Mouse (Mus musculus): Measurements from ENCODE around the gene Fahd2a. TPM values are rescaled to one million over a fixed set of nuclear protein-coding genes. Genes with fewer than 3 reads are reported as not detected.

Gene Fahd2a
- polyA plus RNA-seq, 1 experiment from 2014 or later: 20.7 TPM

DNA sequence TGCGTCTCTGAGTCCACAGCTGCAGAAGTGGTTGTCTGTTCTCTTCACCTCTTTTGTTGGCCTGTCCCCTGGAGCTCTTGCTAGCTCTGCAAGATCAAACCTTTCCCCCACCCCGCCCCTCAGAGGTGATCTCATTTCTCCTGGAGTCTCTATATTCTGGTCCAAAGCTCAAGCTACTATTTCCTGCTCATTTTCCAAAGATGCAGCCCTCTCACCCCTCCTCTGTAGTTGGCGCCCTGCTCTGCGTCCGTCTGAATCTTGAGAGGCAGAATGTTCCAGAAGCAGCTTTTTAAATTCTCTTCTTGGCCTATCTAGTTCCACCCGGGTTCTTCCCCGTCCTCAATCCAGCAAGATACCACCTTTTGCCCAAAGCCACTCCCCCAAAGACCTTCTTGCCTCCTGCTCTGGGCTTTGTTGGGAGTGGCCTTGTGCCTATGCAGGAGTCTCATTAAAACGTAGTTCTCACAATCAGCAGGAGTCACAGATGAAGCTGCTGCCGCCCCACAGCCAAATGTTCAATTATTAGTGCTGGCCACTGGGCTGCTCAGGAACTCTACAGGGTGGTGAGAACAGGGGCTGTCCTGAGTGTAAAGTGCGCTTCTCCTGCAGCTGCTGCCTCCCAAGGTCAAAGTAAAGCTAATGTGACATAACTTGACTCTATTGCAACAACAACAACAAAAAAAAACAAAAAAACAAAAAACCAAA lies 25.9 kb downstream of the Fahd2a start:
- DNase-seq (ENCODE audit: low spot score) (no peak), ATAC-seq (ENCODE audit: insufficient number of reproducible peaks, low FRiP score, low TSS enrichment, low read depth) (no peak)
- Histone ChIP-seq H3K27me3 (ENCODE audit: control insufficient read depth, insufficient read depth, low read length) (no peaks in the 10 kb centered on the region), H3K4me2 (ENCODE audit: low read depth, severe bottlenecking) (no peak overlapping the region), H3K9me3 (ENCODE audit: control insufficient read depth, low read length) (no peaks in the 10 kb centered on the region), H3K27ac (replicated peaks; ENCODE audit: low read depth, low read length) (no peak overlapping the region), H3K36me3 (ENCODE audit: control insufficient read depth, insufficient read depth, low read length) (no peaks in the 10 kb centered on the region), H3K4me3 (ENCODE audit: low read depth, low read length) (no peak overlapping the region), H3K4me1 (ENCODE audit: control insufficient read depth, insufficient read depth, low read length) (no peaks in the 10 kb centered on the region), H3K9ac (ENCODE audit: low read length) (no peak overlapping the region)
- WGBS: 61% methylated on average over 10 of the region's 10 CpGs

- H3K27me3 ChIP-seq (ENCODE audit: control insufficient read depth, insufficient read depth, low read length): no peaks in the 10 kb centered on the region
- no peaks in the 10 kb centered on the region for H3K9me3 ChIP-seq (ENCODE audit: control insufficient read depth, low read length)
- WGBS: 55% methylated on average over 3 of the region's 3 CpGs
- no peak overlapping the region for H3K27ac ChIP-seq (replicated peaks; ENCODE audit: low read depth, low read length)
- ATAC-seq (ENCODE audit: insufficient number of reproducible peaks, low FRiP score, low TSS enrichment, low read depth) (no peak), DNase-seq (ENCODE audit: low spot score) (no peak)
- H3K36me3 ChIP-seq (ENCODE audit: control insufficient read depth, insufficient read depth, low read length): no peaks in the 10 kb centered on the region
- no peak overlapping the region for H3K4me2 ChIP-seq (ENCODE audit: low read depth, severe bottlenecking)
- no peak overlapping the region for H3K9ac ChIP-seq (ENCODE audit: low read length)
- no peaks in the 10 kb centered on the region for H3K4me1 ChIP-seq (ENCODE audit: control insufficient read depth, insufficient read depth, low read length)
- no peak overlapping the region for H3K4me3 ChIP-seq (ENCODE audit: low read depth, low read length)
Observed at GRCm38 (mm10) chr2:127416706-127417105, 27.7 kb downstream of the Fahd2a start.

GRCm38 (mm10) chr2:127415806-127416205 lies 28.6 kb downstream of the Fahd2a start:
- H3K4me3 ChIP-seq (ENCODE audit: low read depth, low read length): no peak overlapping the region
- H3K4me1 ChIP-seq (ENCODE audit: control insufficient read depth, insufficient read depth, low read length): no peaks in the 10 kb centered on the region
- H3K4me2 ChIP-seq (ENCODE audit: low read depth, severe bottlenecking): no peak overlapping the region
- no peaks in the 10 kb centered on the region for H3K27me3 ChIP-seq (ENCODE audit: control insufficient read depth, insufficient read depth, low read length)
- WGBS: 73% methylated on average over 10 of the region's 10 CpGs
- DNase-seq (ENCODE audit: low spot score): no peak
- no peaks in the 10 kb centered on the region for H3K36me3 ChIP-seq (ENCODE audit: control insufficient read depth, insufficient read depth, low read length)
- no peak overlapping the region for H3K9ac ChIP-seq (ENCODE audit: low read length)
- H3K27ac ChIP-seq (replicated peaks; ENCODE audit: low read depth, low read length): no peak overlapping the region
- no peak for ATAC-seq (ENCODE audit: insufficient number of reproducible peaks, low FRiP score, low TSS enrichment, low read depth)
- H3K9me3 ChIP-seq (ENCODE audit: control insufficient read depth, low read length): no peaks in the 10 kb centered on the region

DNA sequence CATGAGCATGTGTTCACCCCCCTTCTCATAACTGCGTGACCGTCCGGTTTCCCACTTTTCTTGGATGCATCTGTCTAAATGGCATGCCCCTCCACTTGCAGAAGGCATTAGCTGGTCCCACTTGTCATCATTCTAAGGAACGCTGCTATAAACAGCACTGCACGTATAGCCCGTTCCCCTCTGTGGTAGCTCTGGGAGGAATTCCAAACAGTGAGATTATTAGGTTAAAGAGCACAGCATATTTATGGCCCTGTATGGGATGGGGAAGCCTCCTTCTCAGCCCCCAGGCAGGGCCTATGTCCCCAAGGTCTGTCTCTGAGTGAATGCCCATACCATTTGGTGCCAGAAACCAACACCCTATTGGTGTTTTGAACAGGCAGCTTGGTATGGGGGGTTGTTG lies 33.2 kb downstream of the Fahd2a start:
- Histone ChIP-seq H3K9ac (ENCODE audit: low read length) (no peak overlapping the region), H3K4me1 (ENCODE audit: control insufficient read depth, insufficient read depth, low read length) (no peaks in the 10 kb centered on the region), H3K36me3 (ENCODE audit: control insufficient read depth, insufficient read depth, low read length) (no peaks in the 10 kb centered on the region), H3K27me3 (ENCODE audit: control insufficient read depth, insufficient read depth, low read length) (no peaks in the 10 kb centered on the region), H3K9me3 (ENCODE audit: control insufficient read depth, low read length) (no peaks in the 10 kb centered on the region), H3K4me3 (ENCODE audit: low read depth, low read length) (no peak overlapping the region), H3K27ac (replicated peaks; ENCODE audit: low read depth, low read length) (no peak overlapping the region), H3K4me2 (ENCODE audit: low read depth, severe bottlenecking) (no peak overlapping the region)
- WGBS: 83% methylated on average over 6 of the region's 6 CpGs
- DNase-seq (ENCODE audit: low spot score) (no peak), ATAC-seq (ENCODE audit: insufficient number of reproducible peaks, low FRiP score, low TSS enrichment, low read depth) (no peak)

- Histone ChIP-seq H3K27ac (replicated peaks; ENCODE audit: low read depth, low read length) (no peak overlapping the region), H3K36me3 (ENCODE audit: control insufficient read depth, insufficient read depth, low read length) (no peaks in the 10 kb centered on the region), H3K4me3 (ENCODE audit: low read depth, low read length) (no peak overlapping the region), H3K9ac (ENCODE audit: low read length) (no peak overlapping the region), H3K4me2 (ENCODE audit: low read depth, severe bottlenecking) (no peak overlapping the region), H3K27me3 (ENCODE audit: control insufficient read depth, insufficient read depth, low read length) (no peaks in the 10 kb centered on the region), H3K4me1 (ENCODE audit: control insufficient read depth, insufficient read depth, low read length) (no peaks in the 10 kb centered on the region), H3K9me3 (ENCODE audit: control insufficient read depth, low read length) (no peaks in the 10 kb centered on the region)
- no peak for ATAC-seq (ENCODE audit: insufficient number of reproducible peaks, low FRiP score, low TSS enrichment, low read depth)
- DNase-seq (ENCODE audit: low spot score): no peak
- 90% methylated on average over 7 of the region's 7 CpGs for WGBS
Observed at GRCm38 (mm10) chr2:127398738-127399137, 45.6 kb downstream of the Fahd2a start.

DNA sequence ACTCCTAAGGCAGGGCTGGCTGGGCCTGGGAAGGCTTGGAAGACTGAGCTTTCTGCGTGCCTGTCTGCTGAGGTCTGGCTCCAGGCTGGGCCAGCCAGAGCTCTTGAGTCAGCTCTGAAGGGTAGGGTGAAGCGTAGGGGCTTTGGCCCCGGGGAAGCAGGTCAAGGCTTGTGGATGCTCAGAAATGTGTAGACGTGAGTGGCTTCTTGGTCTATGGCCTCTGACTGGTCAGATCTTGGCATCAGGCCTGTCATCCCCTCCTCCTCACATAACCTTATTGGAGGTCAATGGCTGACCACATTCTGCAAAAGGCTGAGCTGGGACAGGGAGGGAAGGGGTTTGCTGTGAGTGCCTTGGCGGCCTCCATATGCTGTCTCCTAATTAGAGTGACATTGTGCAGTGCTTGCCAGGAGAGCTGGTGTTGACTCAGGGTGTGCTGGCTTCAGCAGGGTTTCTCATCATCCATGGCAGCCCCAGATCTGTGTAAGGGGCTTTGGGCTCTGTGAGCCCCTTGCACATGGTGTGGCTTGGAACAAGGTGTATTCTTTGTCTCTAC lies 49.7 kb downstream of the Fahd2a start:
- H3K36me3 ChIP-seq (ENCODE audit: control insufficient read depth, insufficient read depth, low read length): no peaks in the 10 kb centered on the region
- H3K4me2 ChIP-seq (ENCODE audit: low read depth, severe bottlenecking): no peak overlapping the region
- H3K27me3 ChIP-seq (ENCODE audit: control insufficient read depth, insufficient read depth, low read length): no peaks in the 10 kb centered on the region
- no peak overlapping the region for H3K27ac ChIP-seq (replicated peaks; ENCODE audit: low read depth, low read length)
- H3K4me1 ChIP-seq (ENCODE audit: control insufficient read depth, insufficient read depth, low read length): no peaks in the 10 kb centered on the region
- H3K9ac ChIP-seq (ENCODE audit: low read length): no peak overlapping the region
- no peak overlapping the region for H3K4me3 ChIP-seq (ENCODE audit: low read depth, low read length)
- 81% methylated on average over 5 of the region's 5 CpGs for WGBS
- DNase-seq (ENCODE audit: low spot score) (no peak), ATAC-seq (ENCODE audit: insufficient number of reproducible peaks, low FRiP score, low TSS enrichment, low read depth) (no peak)
- H3K9me3 ChIP-seq (ENCODE audit: control insufficient read depth, low read length): no peaks in the 10 kb centered on the region

DNA sequence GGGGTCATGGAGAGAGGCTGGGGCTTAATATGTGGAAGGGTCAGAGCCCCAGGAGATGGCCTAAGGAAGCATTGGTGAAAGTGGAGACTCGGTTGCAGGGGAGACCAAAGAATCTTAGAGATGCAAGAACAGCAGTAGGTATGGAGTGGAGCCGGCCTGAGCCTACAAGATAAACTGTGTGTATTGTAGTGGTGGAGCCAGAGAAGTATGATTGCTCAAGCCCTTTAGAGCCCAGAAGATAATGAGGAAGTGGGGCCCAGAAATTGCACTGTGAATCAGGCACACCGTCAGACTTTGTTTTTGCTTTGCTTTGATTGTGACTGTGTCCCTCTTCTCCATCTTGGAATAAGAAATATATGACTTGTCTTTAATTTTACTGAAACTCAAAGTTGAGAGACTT lies 53.0 kb downstream of the Fahd2a start:
- Histone ChIP-seq H3K27me3 (ENCODE audit: control insufficient read depth, insufficient read depth, low read length) (no peaks in the 10 kb centered on the region), H3K4me1 (ENCODE audit: control insufficient read depth, insufficient read depth, low read length) (0 out of 2 replicates have a peak, but pooled peaks cover 2% of the 10 kb centered on the region), H3K27ac (replicated peaks; ENCODE audit: low read depth, low read length) (no peak overlapping the region), H3K9ac (ENCODE audit: low read length) (no peak overlapping the region), H3K4me2 (ENCODE audit: low read depth, severe bottlenecking) (no peak overlapping the region), H3K4me3 (ENCODE audit: low read depth, low read length) (no peak overlapping the region), H3K36me3 (ENCODE audit: control insufficient read depth, insufficient read depth, low read length) (no peaks in the 10 kb centered on the region), H3K9me3 (ENCODE audit: control insufficient read depth, low read length) (no peaks in the 10 kb centered on the region)
- no peak for ATAC-seq (ENCODE audit: insufficient number of reproducible peaks, low FRiP score, low TSS enrichment, low read depth)
- DNase-seq (ENCODE audit: low spot score): no peak
- WGBS: 72% methylated on average over 3 of the region's 3 CpGs

DNA sequence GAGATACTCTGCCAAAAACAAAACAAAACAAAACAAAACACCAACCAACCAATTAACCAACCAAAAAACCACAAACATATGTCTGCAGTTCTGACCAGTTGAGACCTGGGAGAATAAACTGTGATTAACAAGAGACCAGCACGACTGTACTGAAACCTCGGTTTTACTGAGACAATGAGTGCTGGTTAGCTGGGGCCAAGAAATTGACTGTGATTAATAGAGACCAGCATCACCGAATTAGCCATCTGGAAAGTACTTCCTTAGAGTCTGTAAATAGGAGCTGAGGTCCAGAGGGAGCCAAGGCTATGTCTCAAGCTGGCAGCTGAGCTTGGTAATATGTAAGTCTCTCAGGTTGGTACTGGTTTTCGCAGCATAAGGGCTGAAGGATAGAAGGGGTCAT lies 53.5 kb downstream of the Fahd2a start:
- Histone ChIP-seq H3K27ac (replicated peaks; ENCODE audit: low read depth, low read length) (no peak overlapping the region), H3K36me3 (ENCODE audit: control insufficient read depth, insufficient read depth, low read length) (no peaks in the 10 kb centered on the region), H3K4me1 (ENCODE audit: control insufficient read depth, insufficient read depth, low read length) (0 out of 2 replicates have a peak, but pooled peaks cover 3% of the 10 kb centered on the region), H3K27me3 (ENCODE audit: control insufficient read depth, insufficient read depth, low read length) (no peaks in the 10 kb centered on the region), H3K9ac (ENCODE audit: low read length) (no peak overlapping the region), H3K4me3 (ENCODE audit: low read depth, low read length) (no peak overlapping the region), H3K9me3 (ENCODE audit: control insufficient read depth, low read length) (no peaks in the 10 kb centered on the region), H3K4me2 (ENCODE audit: low read depth, severe bottlenecking) (no peak overlapping the region)
- ATAC-seq (ENCODE audit: insufficient number of reproducible peaks, low FRiP score, low TSS enrichment, low read depth): no peak
- DNase-seq (ENCODE audit: low spot score): no peak
- WGBS: 65% methylated on average over 4 of the region's 4 CpGs

- Histone ChIP-seq H3K9me3 (ENCODE audit: control insufficient read depth, low read length) (no peaks in the 10 kb centered on the region), H3K27me3 (ENCODE audit: control insufficient read depth, insufficient read depth, low read length) (no peaks in the 10 kb centered on the region), H3K9ac (ENCODE audit: low read length) (no peak overlapping the region), H3K4me3 (ENCODE audit: low read depth, low read length) (no peak overlapping the region), H3K27ac (replicated peaks; ENCODE audit: low read depth, low read length) (no peak overlapping the region), H3K36me3 (ENCODE audit: control insufficient read depth, insufficient read depth, low read length) (no peaks in the 10 kb centered on the region), H3K4me2 (ENCODE audit: low read depth, severe bottlenecking) (no peak overlapping the region), H3K4me1 (ENCODE audit: control insufficient read depth, insufficient read depth, low read length) (0 out of 2 replicates have a peak, but pooled peaks cover 3% of the 10 kb centered on the region)
- no peak for ATAC-seq (ENCODE audit: insufficient number of reproducible peaks, low FRiP score, low TSS enrichment, low read depth)
- 87% methylated on average over 3 of the region's 3 CpGs for WGBS
- no peak for DNase-seq (ENCODE audit: low spot score)
Observed at GRCm38 (mm10) chr2:127390352-127390751, 54.0 kb downstream of the Fahd2a start.
